Mouse (Mus musculus): ENCODE results near the gene Sbds.

Sbds gene

GRCm38 (mm10) chr5:130197454-130197853 lies 57.9 kb downstream of the Sbds start:
- no peak for DNase-seq

GRCm38 (mm10) chr5:130196307-130196706 lies 59.0 kb downstream of the Sbds start:
- no peak for DNase-seq
